Mouse (Mus musculus) CD4-positive, CD25-positive, alpha-beta regulatory T cell, adult 4 months (primary cell): Measurements from ENCODE around the gene Vav1. TPM values are rescaled to one million over a fixed set of nuclear protein-coding genes. Genes with fewer than 3 reads are reported as not detected.

Experiments used
- ATAC-seq: one replicate; pipeline ENCODE4 v1.8.0; 2017
- polyA plus RNA-seq, 2 experiments: library from polyadenylated mRNA; unstranded; fragments of 100-300 nt; shearing (Covaris generic); gene quantifications; one replicate each; pipeline ENCODE4 v1.2.1; 2017

Gene Vav1
- 100 to 1,000 TPM in 1 of 2 experiments, 10 to 100 TPM in 1; 88.9 to 130 TPM for polyA plus RNA-seq

DNA sequence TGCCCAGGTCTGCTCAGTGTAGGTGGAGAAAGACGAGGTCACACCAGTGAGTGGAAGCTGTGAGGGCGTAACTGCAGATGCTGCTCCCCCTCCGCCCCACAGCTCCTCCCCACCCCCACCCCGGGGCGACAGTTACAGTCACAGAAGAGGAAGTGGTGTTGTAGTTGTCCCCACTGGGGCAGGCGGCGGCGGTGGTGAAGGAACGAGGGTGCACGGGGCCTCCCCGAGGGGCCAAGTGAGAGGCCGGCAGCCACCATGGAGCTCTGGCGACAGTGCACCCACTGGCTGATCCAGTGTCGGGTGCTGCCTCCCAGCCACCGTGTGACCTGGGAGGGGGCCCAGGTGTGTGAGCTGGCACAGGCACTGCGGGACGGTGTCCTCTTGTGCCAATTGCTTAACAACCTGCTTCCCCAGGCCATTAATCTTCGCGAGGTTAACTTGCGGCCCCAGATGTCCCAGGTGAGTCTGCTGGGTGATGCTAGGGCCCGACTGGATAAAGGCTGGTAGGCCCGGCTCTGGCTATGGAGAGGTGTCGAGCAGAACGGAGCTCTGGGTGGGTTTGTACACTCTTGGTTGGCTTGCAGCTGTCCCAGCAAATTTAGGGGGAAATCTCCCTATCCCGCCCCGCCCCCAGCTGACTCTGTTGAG, at the start of gene Vav1:
Gene Vav1, plus strand, starts transcription at position 158 of the 648 bp plus-strand sequence.
- ATAC-seq: peak; percentile 60

DNA sequence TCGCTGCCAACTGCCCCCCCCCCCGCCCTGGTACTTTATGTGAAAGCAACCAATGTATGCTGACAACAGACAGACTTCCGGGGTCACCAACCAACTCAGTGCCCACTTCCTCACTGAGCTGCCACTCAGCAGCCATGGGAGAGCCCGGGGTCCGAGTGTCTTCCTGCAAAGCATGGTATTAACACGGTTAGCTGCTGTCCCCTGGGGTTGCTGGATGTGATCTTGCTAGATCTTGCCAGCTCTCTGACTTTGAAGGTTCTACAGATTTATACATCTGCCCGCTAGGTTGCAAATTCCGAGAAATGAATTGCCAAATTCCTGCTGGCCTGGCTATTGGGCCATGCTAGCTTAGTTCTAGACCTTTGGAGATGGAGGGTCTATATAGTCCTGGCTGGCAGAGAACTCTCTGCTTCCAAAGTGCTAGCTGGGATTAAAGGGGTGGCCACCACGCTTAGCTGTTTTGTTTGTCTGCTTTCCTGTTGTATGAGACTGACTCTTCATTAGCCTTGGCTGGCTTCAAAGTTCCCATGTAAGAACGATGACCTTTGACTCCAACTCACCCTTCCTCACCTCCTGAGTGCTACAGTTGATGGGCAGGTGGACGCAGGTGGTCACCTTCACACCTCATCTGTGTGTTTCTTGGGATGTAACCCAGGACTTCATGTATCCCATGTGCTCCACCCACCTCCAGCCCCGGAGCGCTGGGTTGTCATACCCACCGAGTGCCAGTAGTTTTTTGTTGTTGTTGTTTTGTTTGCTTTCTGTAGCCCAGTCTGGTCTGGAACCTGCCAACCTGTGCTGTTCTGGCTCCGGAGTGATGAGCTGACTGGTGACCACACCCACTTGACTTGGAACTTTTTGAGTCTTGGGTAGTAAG, 48.8 kb upstream of the Vav1 start:
- ATAC-seq: no peak

DNA sequence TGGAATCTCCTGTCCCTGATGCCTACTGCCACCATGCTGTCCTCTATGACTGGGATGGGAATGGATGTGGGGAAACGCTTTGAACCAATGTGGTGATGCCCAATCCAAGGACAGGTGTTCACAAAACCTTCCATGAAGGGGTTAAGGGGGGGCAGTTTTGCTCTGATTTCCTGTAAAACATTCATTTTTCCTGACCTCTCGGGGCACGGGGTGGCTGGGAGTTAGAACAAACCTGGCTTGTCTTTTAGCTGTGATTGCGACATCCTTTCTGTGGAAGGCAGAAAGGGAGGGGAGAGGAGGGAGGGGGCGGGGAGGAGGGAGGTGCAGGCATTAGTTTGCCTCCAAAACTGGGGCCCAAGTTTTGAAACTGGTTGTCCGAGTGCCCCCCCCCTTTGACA, 48.2 kb upstream of the Vav1 start:
- no peak for ATAC-seq

DNA sequence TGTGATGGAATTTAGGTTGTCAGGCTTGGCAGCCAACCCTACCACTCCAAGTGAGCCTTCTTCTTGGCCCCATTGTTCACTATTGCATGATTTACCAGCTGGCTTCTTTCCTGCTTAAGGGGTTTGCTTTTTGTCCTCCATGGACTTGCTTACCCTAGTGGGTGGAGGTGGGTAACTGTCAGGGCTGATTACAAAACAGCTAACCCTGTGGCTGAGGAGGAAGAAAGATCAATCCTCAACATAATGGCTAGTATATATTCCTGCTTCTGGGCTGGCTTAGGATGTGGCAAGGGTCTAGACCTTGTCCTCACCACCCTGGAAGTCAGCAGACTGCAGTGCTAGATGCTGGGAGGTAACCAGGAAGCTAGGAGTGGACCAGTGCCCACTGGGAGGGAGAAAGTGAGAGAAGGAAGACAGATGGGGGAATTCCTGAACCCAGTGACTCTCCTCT, 47.6 kb upstream of the Vav1 start:
- no peak for ATAC-seq

DNA sequence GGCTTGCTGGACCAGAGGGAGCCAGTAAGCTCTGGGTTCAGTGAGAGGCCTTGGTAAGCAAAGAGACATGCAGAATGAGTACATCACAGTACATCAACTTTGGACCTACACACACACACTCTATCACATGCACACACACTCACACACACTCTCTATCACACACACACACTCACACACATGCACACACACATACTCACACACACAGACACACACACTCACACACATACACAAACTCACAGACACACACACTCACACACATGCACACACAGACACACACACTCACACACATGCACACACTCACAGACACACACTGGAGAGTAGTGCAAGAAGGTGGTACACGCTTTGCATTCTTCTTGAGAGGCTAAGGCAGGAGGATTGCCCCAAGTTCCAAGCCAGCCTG, 46.7 kb upstream of the Vav1 start:
- no peak for ATAC-seq

DNA sequence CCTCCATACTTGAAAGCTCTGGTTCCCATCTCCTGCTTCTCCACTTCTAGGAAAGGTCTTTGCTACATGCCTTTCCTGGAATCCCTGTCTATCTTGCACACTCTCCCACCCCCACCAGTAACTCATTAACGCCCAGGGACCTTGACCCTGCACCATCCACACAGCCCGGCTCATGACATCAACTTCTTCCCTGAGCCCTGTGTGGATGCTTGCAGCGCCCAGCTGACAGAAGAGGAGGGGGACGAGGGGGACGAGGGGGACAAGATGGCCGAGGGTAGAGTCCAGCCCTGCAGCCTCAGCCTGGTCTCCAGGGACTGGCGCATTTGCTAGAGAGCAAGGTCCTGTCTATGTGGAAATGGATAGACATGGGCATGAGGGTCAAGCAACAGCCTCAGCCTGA, 45.9 kb upstream of the Vav1 start:
- no peak for ATAC-seq

DNA sequence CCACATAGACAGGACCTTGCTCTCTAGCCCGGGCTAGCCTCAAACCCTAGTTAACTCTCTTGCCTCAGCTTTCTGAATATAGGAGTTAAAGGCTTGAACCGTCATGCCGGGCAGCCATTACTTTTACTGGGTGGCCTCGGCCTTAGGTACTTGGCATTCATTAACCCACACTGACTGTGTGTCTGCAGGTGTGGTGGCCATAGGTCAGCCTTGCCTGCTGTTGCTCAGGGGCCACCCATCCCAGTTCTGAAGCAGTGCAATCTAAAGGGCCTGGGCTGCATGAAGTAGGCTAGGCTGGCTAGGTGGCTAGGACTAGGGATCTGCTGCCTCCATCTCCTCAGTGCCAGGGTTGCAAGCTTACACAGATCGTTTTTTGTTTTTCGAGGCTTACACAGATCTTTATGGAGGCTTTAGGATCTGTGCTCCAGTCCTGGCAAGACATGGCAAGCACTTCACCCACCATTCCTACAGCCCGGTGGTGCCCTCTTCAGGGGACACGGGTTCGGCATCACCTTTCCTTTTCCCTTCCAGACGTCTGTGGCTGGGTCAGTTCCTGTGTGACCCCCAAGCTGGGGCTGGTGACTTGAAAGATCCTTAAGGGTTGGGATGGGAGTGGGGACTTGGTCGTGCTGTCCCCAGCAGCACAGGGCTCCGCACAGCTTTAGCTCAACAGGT, 44.5 kb upstream of the Vav1 start:
- ATAC-seq: no peak

DNA sequence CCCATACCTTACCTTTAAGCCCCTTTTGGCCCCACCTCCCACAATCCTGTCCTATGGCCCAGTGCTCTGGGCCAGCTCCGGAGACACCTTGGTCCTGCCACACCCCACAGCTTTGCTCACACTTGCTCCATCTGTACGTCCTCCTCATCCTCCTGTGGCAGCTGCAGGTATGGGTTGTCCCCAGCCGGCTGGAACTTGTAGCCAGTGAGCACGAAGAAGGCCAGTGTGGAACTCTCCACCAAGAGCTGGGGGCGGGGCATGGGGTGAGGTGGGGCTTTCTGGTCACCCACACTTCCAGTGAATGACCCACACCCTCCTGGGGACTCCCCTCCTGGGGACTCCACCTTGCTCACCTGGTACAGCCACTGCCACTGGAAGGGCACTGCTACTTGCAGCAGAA, 43.1 kb upstream of the Vav1 start:
- no peak for ATAC-seq

DNA sequence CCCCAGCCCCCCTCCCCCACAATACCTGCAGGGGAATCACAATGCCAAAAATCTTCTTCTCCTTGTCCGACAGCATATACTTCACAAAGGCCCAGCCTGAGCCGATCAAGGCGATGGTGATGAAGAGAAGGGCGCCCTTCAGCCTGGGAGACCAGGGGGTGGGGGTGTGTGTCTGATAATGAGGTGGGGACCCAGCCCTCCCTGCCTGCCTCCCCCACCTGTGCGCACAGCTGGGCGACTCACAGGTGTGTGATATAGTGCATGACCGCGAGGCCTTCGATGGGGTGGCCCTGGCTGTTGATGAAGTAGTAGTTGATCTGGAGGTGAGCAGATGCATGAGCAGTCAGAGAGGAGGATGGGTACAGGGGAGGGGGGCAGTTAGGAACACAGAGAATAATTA, 41.7 kb upstream of the Vav1 start:
- no peak for ATAC-seq

DNA sequence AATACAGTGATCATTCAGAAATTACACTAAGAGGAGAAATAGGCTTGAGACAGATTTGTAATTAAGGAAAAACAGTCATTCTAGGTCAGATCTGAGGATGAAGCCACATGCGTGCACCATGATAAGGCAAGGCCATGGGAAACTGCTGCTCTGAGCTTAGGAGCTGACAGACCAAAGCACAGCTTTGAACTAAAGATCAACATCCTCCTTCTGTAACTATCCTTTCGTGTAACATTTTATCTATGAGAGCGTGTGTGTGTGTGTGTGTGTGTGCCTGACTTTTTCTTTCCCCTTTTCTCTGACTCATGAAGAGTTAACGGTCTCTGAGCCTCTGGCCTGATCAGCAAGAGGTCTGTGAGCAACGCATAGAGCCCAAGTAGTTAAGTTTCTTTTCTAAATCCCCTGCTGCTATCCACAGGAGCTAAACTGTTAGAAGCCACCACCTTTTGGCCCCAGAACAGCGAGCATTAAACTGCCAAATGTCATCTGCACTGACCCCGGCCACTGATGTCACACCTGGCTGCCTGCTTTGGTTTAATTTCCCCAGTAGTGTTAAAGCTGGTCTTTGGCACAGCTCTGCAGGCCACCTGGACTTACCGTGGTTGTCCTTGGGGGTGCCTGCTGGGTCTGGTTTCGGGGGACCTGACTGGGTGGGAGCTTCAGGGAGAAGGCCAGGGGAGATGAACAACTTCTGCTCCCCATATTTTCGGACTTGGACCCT, 35.1 kb upstream of the Vav1 start:
- no peak for ATAC-seq

DNA sequence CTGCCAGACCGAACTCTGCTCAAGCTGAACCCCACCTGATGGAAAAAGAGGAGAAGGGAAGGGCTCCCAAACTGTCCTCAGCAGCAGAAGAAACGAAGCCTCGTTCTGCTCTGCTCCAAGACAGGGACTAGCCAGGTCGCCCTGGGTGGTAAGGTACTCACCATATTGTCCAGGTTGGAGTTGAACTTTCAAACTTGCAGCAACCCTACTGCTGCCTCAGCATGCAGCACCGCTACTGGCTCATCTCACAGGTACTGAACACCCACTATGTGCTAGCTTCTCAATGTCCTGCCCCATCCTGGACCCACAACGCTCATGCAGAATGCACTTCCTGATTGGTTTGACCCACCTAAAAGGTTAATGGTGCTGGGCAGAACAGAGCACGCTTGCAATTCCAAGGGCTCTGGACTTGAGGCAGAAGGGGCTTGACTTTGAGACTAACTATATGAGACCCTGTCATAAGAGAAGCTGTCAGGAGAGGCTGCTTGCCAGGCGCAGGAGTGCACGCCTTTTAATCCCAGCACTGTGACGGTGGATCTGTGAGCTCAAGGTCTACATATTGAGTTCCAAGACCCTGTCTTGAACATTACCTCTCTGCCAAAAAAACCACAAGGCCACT, 33.5 kb upstream of the Vav1 start:
- ATAC-seq: no peak

DNA sequence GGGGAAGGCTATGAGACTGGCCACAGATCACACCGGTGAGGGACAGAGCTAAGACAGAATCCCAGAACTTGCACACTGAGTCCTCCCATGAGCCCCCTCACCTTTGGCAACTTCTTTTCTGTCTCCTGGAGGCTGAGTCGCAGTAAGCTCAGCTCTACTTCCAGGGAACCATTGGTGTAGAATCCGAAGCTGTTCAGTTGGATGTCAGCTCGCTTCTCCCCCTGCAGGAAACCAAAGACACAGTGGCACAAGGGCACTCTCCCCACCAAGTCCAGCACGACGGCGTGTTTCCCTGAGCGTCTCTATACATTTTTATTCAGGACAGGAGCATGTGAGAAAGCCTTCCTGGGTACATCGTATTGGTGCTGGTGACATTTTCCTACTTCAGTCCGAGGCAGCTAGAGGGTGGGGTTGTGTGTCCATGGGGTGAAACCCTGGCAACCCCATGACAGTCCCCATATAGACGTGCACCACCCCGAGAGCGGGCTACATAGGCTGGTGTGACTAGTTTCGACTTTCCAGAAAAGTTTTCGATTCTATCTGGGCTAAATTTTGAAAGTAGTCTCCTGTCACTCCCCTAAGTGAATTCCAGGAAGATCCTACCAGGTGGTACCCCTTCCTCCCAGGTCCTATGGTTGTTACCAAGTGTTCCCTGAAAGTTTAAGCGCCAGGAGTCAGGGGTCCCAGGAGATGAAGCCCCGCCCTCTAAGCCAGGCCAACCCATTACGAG, 32.1 kb upstream of the Vav1 start:
- ATAC-seq: no peak

DNA sequence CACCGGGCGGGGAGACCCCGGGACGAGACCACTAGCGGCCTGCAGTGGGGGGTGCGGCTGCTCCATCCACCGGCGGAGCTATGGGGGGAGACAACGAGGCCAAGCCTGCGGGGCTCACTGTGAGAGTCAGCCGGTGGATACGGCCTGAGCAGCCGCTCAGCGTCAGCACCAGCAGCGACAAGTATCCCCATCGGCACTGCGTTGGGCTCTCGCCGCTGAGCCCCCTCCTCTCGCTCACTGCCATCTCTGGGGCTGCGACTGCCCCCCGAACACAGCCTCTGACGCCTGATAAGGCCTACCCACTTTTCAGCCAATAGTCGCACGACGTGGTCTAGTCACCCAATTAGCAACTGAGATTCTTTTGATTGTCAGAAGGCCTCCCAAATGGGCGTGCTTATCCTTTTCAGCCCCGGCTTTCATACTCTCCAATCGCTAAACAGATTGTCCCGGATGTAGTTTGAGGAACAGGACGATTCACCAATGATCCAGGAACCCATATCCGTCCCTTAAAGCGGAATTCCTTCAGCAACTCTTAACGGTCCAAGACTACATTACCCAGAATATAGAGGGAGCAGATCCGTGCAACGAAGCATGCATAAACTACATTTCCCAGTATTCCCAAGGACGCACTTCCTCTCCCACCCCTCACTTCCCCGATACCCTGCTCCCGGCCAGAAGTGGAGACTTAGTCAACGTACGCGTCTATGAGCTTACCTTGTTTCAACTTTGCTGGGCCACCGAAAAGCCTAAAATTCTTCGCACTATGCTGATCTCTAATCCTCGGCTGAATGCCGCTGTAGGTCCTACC, 31.3 kb upstream of the Vav1 start:
- peak; percentile 83 for ATAC-seq

DNA sequence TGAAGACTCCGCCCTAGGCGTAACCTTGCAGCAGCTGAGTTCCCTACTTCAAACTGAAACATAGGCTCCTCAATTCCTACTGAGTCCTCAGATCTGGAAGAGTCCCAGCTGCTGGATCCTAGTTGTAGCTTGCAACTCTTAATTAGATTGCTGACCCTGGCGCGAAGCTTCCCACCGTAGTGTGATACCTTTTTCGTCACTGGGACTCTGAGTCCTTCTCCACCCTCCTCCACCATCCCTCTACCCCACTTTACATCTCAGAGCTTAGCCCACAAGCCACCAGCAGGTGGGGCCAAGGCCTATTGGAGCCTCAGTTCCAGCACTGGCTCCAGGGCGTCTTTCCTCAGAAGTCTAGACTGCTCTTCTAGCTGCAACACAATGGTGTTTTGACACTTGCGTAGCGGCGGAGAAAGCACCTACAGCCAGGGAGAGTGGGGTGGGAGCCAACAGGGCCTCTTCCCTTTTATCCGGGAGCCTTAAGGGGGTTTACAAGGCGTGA, 30.6 kb upstream of the Vav1 start, which contains the start of gene Gpr108:
Gene Gpr108, minus strand, starts transcription at position 246 of the 499 bp plus-strand sequence.
- peak; percentile 62 for ATAC-seq

DNA sequence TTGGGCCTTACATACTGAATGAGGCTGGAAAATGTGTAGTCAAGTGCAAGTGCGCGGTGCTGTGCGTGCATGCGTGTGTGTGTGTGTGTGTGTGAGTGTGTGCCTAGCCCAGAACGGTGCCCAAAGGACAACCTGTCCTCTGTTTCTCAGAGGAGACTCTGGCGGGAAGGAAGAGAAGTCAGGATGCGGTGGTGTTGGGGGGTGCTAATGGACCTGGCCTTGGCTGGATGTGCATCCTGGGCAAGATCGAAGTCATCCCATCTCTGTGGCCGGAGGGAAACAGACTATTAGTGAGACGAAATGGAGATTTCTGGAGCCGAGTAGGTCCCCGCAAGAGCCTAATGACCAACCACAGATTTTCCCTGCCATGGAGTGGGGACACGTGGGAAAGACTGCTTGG, 30.1 kb upstream of the Vav1 start:
- no peak for ATAC-seq

DNA sequence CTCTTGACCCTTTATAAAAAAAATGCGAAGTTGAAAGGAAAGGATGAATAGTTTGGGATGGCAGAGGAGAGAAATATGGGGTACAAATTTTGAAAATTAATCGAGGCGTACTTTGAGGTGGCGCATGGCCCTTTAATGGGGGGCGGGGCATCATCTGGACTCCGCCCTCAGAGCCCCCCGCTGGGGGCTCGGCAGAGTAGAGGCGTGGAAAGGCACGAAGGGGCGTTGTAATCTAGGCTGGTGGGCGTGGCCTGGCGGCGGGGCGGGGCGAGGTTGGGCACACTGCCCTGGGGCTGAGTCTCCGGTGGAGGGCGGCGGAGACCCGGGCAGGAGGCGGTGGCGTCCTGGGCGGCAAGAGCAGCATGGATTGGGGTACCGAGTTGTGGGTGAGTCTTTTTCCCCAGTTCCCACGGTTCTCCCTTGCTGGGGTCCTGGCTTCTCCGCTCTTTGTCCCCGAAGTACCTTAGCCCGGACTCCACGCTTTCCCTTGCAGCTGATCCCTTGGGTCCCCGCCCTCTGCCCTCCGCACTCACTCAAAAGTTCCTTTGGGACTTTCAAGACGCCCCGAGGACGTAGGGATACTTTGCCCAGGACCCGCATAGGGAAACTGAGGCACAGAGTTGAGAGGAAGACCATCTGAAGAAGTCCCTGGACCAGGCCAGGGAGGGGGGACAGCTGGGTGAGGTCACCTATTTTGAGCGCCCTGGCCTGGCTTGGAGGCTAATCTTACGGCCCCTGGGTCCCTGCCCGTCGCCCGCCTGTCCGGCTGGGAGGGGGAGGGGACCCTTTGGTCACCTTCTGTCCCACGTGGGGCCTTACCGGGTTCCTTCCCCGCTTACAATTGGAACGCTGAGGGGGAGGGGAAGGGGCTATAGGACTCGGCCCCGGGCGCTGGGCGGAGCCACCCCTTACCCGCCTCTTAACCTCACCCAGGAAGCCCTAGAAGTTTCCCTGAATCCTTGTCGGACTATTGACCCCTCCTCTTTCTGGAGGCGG, 29.4 kb upstream of the Vav1 start, which contains the start of gene Trip10:
Gene Trip10, plus strand, starts transcription at position 270 of the 996 bp plus-strand sequence.
- peak; percentile 43 for ATAC-seq

DNA sequence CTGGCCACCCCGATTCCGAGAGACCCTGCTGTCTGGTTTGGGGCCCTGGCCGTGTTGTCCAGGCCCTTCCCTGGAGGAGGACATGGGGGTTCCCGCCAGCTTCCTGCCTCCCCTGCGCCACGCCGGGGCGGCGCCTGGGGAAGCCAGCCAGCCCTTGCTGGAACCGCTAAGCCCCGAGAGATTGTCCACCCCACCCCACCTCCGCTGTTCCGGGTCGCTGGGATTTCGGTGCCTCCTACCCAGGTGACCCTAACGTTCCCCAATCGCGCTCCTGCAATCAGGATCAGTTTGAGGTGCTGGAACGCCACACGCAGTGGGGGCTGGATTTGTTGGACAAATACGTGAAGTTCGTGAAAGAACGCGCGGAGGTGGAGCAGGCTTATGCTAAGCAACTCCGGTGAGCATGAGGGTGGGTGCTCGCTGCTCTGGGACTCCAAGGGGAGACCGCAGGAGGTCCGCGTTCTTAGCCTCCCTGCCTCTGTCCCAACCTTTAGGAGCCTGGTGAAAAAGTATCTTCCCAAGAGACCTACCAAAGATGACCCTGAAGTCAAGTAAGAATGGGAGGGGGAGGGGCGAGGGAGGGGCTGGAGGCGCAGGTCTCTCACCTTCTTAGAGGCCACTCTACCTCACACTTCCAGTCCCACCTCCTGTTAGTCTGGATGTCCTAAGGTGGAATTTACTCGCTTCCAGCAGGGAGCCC, 28.3 kb upstream of the Vav1 start:
- ATAC-seq: no peak

DNA sequence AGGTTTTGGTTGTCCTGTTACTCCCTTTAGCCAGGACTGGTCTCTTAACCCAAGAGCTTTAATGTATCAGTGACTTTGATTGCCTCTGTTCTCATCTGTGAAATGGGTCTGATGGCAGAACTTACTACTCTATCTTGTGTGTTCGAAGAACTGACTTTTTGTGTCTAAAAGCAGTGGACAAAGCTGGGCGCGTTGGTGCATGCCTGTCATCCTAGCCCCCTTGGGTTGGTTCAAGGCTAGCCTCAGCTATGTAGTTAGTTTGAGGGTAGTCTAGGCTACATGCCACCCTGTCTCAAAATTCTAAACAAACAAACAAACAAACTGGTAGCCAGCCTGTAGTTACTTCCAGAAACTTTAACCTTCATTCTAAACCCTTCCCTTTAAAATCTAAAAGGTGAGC, 27.5 kb upstream of the Vav1 start:
- no peak for ATAC-seq
